Mouse (Mus musculus) hindbrain, embryonic 11.5 days (tissue): ENCODE measurements at regions not wholly inside any gene's neighbourhood (a gene's known extent, or its start where the extent isn't known, plus 50 kb on each side); places are given as distances from the start of the nearest gene placed in this dataset.
"Not testable (repeated sequence)": the region's sequence is repeated elsewhere in the genome, so short reads cannot be mapped to it uniquely, and the experiment has no call there.

ENCODE experiments used
- ATAC-seq: fragments of 200-750 bp; cut with Nextera tagmentation; 2 replicates; pipeline ENCODE4 v1.8.0; 2017; ENCODE audit warnings: mild to moderate bottlenecking, moderate TSS enrichment, moderate library complexity; ENCODE audit not compliant: low FRiP score
- DNase-seq: peaks from one replicate; pipeline ENCODE4 v3.0.0-alpha.2; 2015; ENCODE audit warnings: low spot score
- H3K27ac ChIP-seq: fragments of 300-500 bp; sonication (generic); 2 replicates; pipeline ENCODE4 v1.5.1; 2014; ENCODE audit warnings: mild to moderate bottlenecking, low read depth, low read length
- H3K27me3 ChIP-seq: fragments of 300-500 bp; sonication (generic); 2 replicates; pipeline ENCODE4 v1.6.1; 2014; ENCODE audit warnings: mild to moderate bottlenecking, low read length, moderate library complexity, mixed read lengths; ENCODE audit not compliant: control insufficient read depth, insufficient read depth
- H3K36me3 ChIP-seq: fragments of 300-500 bp; sonication (generic); 2 replicates; pipeline ENCODE4 v1.6.1; 2014; ENCODE audit warnings: mild to moderate bottlenecking, low read length, moderate library complexity, mixed read lengths; ENCODE audit not compliant: control insufficient read depth, insufficient read depth
- H3K4me1 ChIP-seq: fragments of 300-500 bp; sonication (generic); replicated peaks from 2 replicates; pipeline ENCODE4 v1.6.1; 2014; ENCODE audit warnings: low read length, mixed read lengths; ENCODE audit not compliant: control insufficient read depth, insufficient read depth
- H3K4me2 ChIP-seq: fragments of 300-500 bp; sonication (generic); replicated peaks from 2 replicates; pipeline ENCODE4 v1.6.1; 2014; ENCODE audit warnings: mild to moderate bottlenecking, low read depth, low read length
- H3K4me3 ChIP-seq: fragments of 300-500 bp; sonication (generic); 2 replicates; pipeline ENCODE4 v1.5.1; 2014; ENCODE audit warnings: low read depth, low read length
- H3K9ac ChIP-seq: fragments of 300-500 bp; sonication (generic); 2 replicates; pipeline ENCODE4 v1.6.1; 2014; ENCODE audit warnings: low read depth, low read length
- H3K9me3 ChIP-seq: fragments of 300-500 bp; sonication (generic); 2 replicates; pipeline ENCODE4 v1.6.1; 2016; ENCODE audit warnings: low read length; ENCODE audit not compliant: control insufficient read depth
- WGBS: fragments of 180-500 bp; shearing (Covaris S2); extraction: QIAGEN DNeasy Blood & Tissue Kit; methylation state at CpG from one replicate; pipeline ENCODE4 v1.1.7; 2014; 5-methylcytosine and 5-hydroxymethylcytosine counted together

GRCm38 (mm10) chr13:39441799-39442198 lies 481.1 kb upstream of the Slc35b3 start:
- no peak overlapping the region for H3K4me2 ChIP-seq
- no peak overlapping the region for H3K4me3 ChIP-seq
- H3K36me3 ChIP-seq = no peaks in the 10 kb centered on the region
- no peak overlapping the region for H3K27ac ChIP-seq
- WGBS = 94% methylated on average over 13 of the region's 13 CpGs
- H3K9me3 ChIP-seq = no peaks in the 10 kb centered on the region
- ATAC-seq = no peak
- H3K9ac ChIP-seq = no peak overlapping the region
- H3K4me1 ChIP-seq = no peaks in the 10 kb centered on the region
- H3K27me3 ChIP-seq = no peaks in the 10 kb centered on the region
- DNase-seq = no peak

- ATAC-seq (no peak), DNase-seq (peak; percentile 76)
- WGBS = 28% methylated on average over 8 of the region's 8 CpGs
- Histone ChIP-seq H3K4me1 (no peaks in the 10 kb centered on the region), H3K9ac (no peak overlapping the region), H3K36me3 (no peaks in the 10 kb centered on the region), H3K27me3 (no peaks in the 10 kb centered on the region), H3K4me3 (no peak overlapping the region), H3K27ac (no peak overlapping the region), H3K9me3 (no peaks in the 10 kb centered on the region), H3K4me2 (no peak overlapping the region)
Observed at GRCm38 (mm10) chr13:39440907-39441306, 480.2 kb upstream of the Slc35b3 start.

GRCm38 (mm10) chr13:39440336-39440735 lies 479.7 kb upstream of the Slc35b3 start:
- DNase-seq = no peak
- Histone ChIP-seq H3K27ac (no peak overlapping the region), H3K27me3 (no peaks in the 10 kb centered on the region), H3K4me3 (no peak overlapping the region), H3K36me3 (no peaks in the 10 kb centered on the region), H3K9ac (no peak overlapping the region), H3K4me1 (no peaks in the 10 kb centered on the region), H3K4me2 (no peak overlapping the region), H3K9me3 (no peaks in the 10 kb centered on the region)
- no peak for ATAC-seq
- WGBS = 91% methylated on average over 10 of the region's 10 CpGs

- WGBS = 87% methylated on average over 3 of the region's 3 CpGs
- no peak for DNase-seq
- H3K27me3 ChIP-seq = no peaks in the 10 kb centered on the region
Observed at GRCm38 (mm10) chr13:39427996-39428395, 467.3 kb upstream of the Slc35b3 start.

GRCm38 (mm10) chr13:39425944-39426343 lies 465.3 kb upstream of the Slc35b3 start:
- Histone ChIP-seq H3K36me3 (no peaks in the 10 kb centered on the region), H3K9ac (no peak overlapping the region), H3K27me3 (no peaks in the 10 kb centered on the region), H3K4me3 (no peak overlapping the region), H3K4me2 (no peak overlapping the region), H3K4me1 (no peaks in the 10 kb centered on the region), H3K9me3 (no peaks in the 10 kb centered on the region), H3K27ac (no peak overlapping the region)
- WGBS = 60% methylated on average over 6 of the region's 6 CpGs
- DNase-seq (no peak), ATAC-seq (no peak)

More at GRCm38 (mm10) chr13:39427996-39428395, 467.3 kb upstream of the Slc35b3 start:
- H3K36me3 ChIP-seq = no peaks in the 10 kb centered on the region
- no peak overlapping the region for H3K4me3 ChIP-seq
- no peak overlapping the region for H3K4me2 ChIP-seq
- no peaks in the 10 kb centered on the region for H3K9me3 ChIP-seq
- no peak overlapping the region for H3K9ac ChIP-seq
- ATAC-seq = no peak
- H3K27ac ChIP-seq = no peak overlapping the region
- H3K4me1 ChIP-seq = no peaks in the 10 kb centered on the region

GRCm38 (mm10) chr13:39418127-39418526 lies 457.5 kb upstream of the Slc35b3 start:
- Histone ChIP-seq H3K9me3 (no peaks in the 10 kb centered on the region), H3K9ac (no peak overlapping the region), H3K4me1 (no peaks in the 10 kb centered on the region), H3K36me3 (no peaks in the 10 kb centered on the region), H3K4me2 (no peak overlapping the region), H3K4me3 (no peak overlapping the region), H3K27me3 (no peaks in the 10 kb centered on the region), H3K27ac (no peak overlapping the region)
- 61% methylated on average over 7 of the region's 7 CpGs for WGBS
- DNase-seq (no peak), ATAC-seq (no peak)

- WGBS = 69% methylated on average over 14 of the region's 14 CpGs
- no peak overlapping the region for H3K4me3 ChIP-seq
- H3K4me1 ChIP-seq = no peaks in the 10 kb centered on the region
- no peaks in the 10 kb centered on the region for H3K36me3 ChIP-seq
- no peak overlapping the region for H3K4me2 ChIP-seq
- H3K9me3 ChIP-seq = no peaks in the 10 kb centered on the region
- no peak overlapping the region for H3K27ac ChIP-seq
- DNase-seq (no peak), ATAC-seq (no peak)
- no peaks in the 10 kb centered on the region for H3K27me3 ChIP-seq
- H3K9ac ChIP-seq = no peak overlapping the region
Observed at GRCm38 (mm10) chr13:39411471-39412251, 451.0 kb upstream of the Slc35b3 start.

- no peaks in the 10 kb centered on the region for H3K36me3 ChIP-seq
- H3K4me3 ChIP-seq = no peak overlapping the region
- no peak for ATAC-seq
- WGBS = 91% methylated on average over 3 of the region's 3 CpGs
- H3K9me3 ChIP-seq = no peaks in the 10 kb centered on the region
- no peak overlapping the region for H3K4me2 ChIP-seq
- H3K27me3 ChIP-seq = no peaks in the 10 kb centered on the region
- H3K27ac ChIP-seq = no peak overlapping the region
- H3K9ac ChIP-seq = no peak overlapping the region
- H3K4me1 ChIP-seq = no peaks in the 10 kb centered on the region
- DNase-seq = no peak
Observed at GRCm38 (mm10) chr13:39392589-39392988, 431.9 kb upstream of the Slc35b3 start.

GRCm38 (mm10) chr13:39392151-39392550 lies 431.5 kb upstream of the Slc35b3 start:
- not testable (repeated sequence) for H3K36me3 ChIP-seq, H3K27me3 ChIP-seq, H3K9me3 ChIP-seq, H3K27ac ChIP-seq, H3K9ac ChIP-seq, H3K4me1 ChIP-seq, ATAC-seq, DNase-seq, H3K4me3 ChIP-seq, H3K4me2 ChIP-seq
- 67% methylated on average over 1 of the region's 1 CpGs for WGBS
